Mouse (Mus musculus) hindbrain, embryonic 11.5 days (tissue): ENCODE data around the gene Gm21974. TPM values are rescaled to one million over a fixed set of nuclear protein-coding genes. Genes with fewer than 3 reads are reported as not detected.

Experiments used
- ATAC-seq: fragments of 200-750 bp; cut with Nextera tagmentation; 2 replicates; pipeline ENCODE4 v1.8.0; 2017; ENCODE audit warnings: mild to moderate bottlenecking, moderate TSS enrichment, moderate library complexity; ENCODE audit not compliant: low FRiP score
- DNase-seq: peaks from one replicate; pipeline ENCODE4 v3.0.0-alpha.2; 2015; ENCODE audit warnings: low spot score
- H3K27ac ChIP-seq: fragments of 300-500 bp; sonication (generic); 2 replicates; pipeline ENCODE4 v1.5.1; 2014; ENCODE audit warnings: mild to moderate bottlenecking, low read depth, low read length
- H3K27me3 ChIP-seq: fragments of 300-500 bp; sonication (generic); 2 replicates; pipeline ENCODE4 v1.6.1; 2014; ENCODE audit warnings: mild to moderate bottlenecking, low read length, moderate library complexity, mixed read lengths; ENCODE audit not compliant: control insufficient read depth, insufficient read depth
- H3K36me3 ChIP-seq: fragments of 300-500 bp; sonication (generic); 2 replicates; pipeline ENCODE4 v1.6.1; 2014; ENCODE audit warnings: mild to moderate bottlenecking, low read length, moderate library complexity, mixed read lengths; ENCODE audit not compliant: control insufficient read depth, insufficient read depth
- H3K4me1 ChIP-seq: fragments of 300-500 bp; sonication (generic); replicated peaks from 2 replicates; pipeline ENCODE4 v1.6.1; 2014; ENCODE audit warnings: low read length, mixed read lengths; ENCODE audit not compliant: control insufficient read depth, insufficient read depth
- H3K4me2 ChIP-seq: fragments of 300-500 bp; sonication (generic); replicated peaks from 2 replicates; pipeline ENCODE4 v1.6.1; 2014; ENCODE audit warnings: mild to moderate bottlenecking, low read depth, low read length
- H3K4me3 ChIP-seq: fragments of 300-500 bp; sonication (generic); 2 replicates; pipeline ENCODE4 v1.5.1; 2014; ENCODE audit warnings: low read depth, low read length
- H3K9ac ChIP-seq: fragments of 300-500 bp; sonication (generic); 2 replicates; pipeline ENCODE4 v1.6.1; 2014; ENCODE audit warnings: low read depth, low read length
- H3K9me3 ChIP-seq: fragments of 300-500 bp; sonication (generic); 2 replicates; pipeline ENCODE4 v1.6.1; 2016; ENCODE audit warnings: low read length; ENCODE audit not compliant: control insufficient read depth
- WGBS: fragments of 180-500 bp; shearing (Covaris S2); extraction: QIAGEN DNeasy Blood & Tissue Kit; methylation state at CpG from one replicate; pipeline ENCODE4 v1.1.7; 2014; 5-methylcytosine and 5-hydroxymethylcytosine counted together
- polyA plus RNA-seq: library from polyadenylated mRNA; unstranded; fragments of >200 nt; fragmentation: Nextera tagmentation; extraction: Ambion mirVana; gene quantifications from 2 replicates; pipeline ENCODE4 v1.2.1, GENCODE M21; 2014

Gm21974 gene
- polyA plus RNA-seq, 1 experiment from 2014 or later = not detected

GRCm38 (mm10) chr7:127931351-127932135 lies 36.3 kb upstream of the Gm21974 start:
- DNase-seq = peak; percentile 11
- H3K9ac ChIP-seq = no peak overlapping the region
- H3K4me3 ChIP-seq = no peak overlapping the region

DNA sequence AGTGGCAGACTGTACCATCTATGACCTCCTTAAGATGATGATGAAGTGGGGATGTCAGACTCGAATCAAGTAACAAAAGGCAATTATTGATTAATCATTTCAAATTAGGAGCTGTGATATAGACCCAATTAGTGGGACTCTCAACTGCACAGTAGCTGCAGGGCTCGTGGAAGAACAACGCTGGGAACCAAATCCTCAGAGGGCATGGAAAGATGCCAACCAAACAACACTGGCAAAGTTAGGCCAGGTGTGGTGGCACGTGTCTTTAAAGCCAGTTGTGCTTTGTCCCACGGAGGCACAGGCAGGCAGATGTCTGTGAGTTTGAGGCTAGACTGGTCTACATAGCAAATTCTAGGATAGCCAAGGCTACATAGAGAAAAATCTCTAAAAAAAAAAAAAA lies 35.4 kb upstream of the Gm21974 start:
- ATAC-seq = no peak
- WGBS = 86% methylated on average over 5 of the region's 5 CpGs
- Histone ChIP-seq H3K9me3 (no peaks in the 10 kb centered on the region), H3K4me2 (no peak overlapping the region), H3K9ac (no peak overlapping the region), H3K4me1 (no peaks in the 10 kb centered on the region; the same call in 1 of the 2 replicates), H3K4me3 (no peak overlapping the region), H3K27me3 (peaks cover 12% of the 10 kb centered on the region), H3K27ac (no peak overlapping the region), H3K36me3 (no peaks in the 10 kb centered on the region)
- DNase-seq = no peak

More at GRCm38 (mm10) chr7:127931351-127932135, 36.3 kb upstream of the Gm21974 start:
- peaks cover 12% of the 10 kb centered on the region for H3K27me3 ChIP-seq
- no peak for ATAC-seq
- no peak overlapping the region for H3K4me2 ChIP-seq
- WGBS = 30% methylated on average over 13 of the region's 13 CpGs
- no peaks in the 10 kb centered on the region for H3K9me3 ChIP-seq
- H3K4me1 ChIP-seq = peaks cover 4% of the 10 kb centered on the region; the same call in 1 of the 2 replicates
- H3K27ac ChIP-seq = no peak overlapping the region
- H3K36me3 ChIP-seq = no peaks in the 10 kb centered on the region

DNA sequence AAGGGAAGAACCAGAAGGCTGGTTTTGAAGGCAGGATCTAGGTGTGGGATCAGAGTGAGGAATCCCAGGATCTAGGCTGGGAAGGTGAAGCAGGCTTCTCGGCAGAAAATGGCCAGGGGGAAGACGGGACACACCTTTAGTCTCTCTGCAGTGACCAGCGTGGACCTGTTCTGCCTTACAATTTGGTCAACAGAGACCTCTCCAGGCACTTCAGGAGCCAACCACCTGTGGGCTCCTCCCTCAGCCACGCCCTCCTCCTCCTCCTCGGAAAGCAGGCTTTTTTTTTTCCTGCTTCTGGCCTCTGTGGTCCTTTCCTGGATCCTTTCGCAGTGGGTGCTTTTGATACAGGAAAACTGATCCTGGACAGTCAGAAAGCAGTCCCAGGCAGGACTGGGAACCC lies 34.7 kb upstream of the Gm21974 start, which contains the start of gene Prss8:
Gene Prss8 (minus strand): TSS at position 182 of the 400 bp plus-strand sequence.
- no peak within 1 kb of the TSS for H3K9ac ChIP-seq
- DNase-seq = no peak
- WGBS = 8% methylated on average over 6 of the region's 6 CpGs

GRCm38 (mm10) chr7:127928596-127928995 lies 33.3 kb upstream of the Gm21974 start:
- Histone ChIP-seq H3K4me3 (no peak overlapping the region), H3K27me3 (peaks cover 12% of the 10 kb centered on the region), H3K4me2 (no peak overlapping the region), H3K27ac (no peak overlapping the region), H3K9me3 (no peaks in the 10 kb centered on the region), H3K9ac (no peak overlapping the region), H3K4me1 (no peaks in the 10 kb centered on the region; the same call in 1 of the 2 replicates), H3K36me3 (no peaks in the 10 kb centered on the region)
- WGBS = 52% methylated on average over 5 of the region's 5 CpGs
- no peak for ATAC-seq
- no peak for DNase-seq

More for the DNA sequence above, 34.7 kb upstream of the Gm21974 start, which contains the start of gene Prss8:
- Histone ChIP-seq H3K9me3 (no peaks in the 10 kb centered on the region), H3K4me2 (no peak within 1 kb of the TSS), H3K27me3 (peaks cover 12% of the 10 kb centered on the region), H3K4me3 (peak within 1 kb of the TSS; percentile 14; the same call in 1 of the 2 replicates), H3K4me1 (no peaks in the 10 kb centered on the region; the same call in 1 of the 2 replicates), H3K36me3 (no peaks in the 10 kb centered on the region), H3K27ac (no peak within 1 kb of the TSS)
- no peak for ATAC-seq

- Histone ChIP-seq H3K9ac (no peak overlapping the region), H3K27ac (no peak overlapping the region), H3K4me2 (no peak overlapping the region), H3K4me3 (no peak overlapping the region), H3K27me3 (peaks cover 12% of the 10 kb centered on the region), H3K9me3 (no peaks in the 10 kb centered on the region), H3K36me3 (no peaks in the 10 kb centered on the region), H3K4me1 (no peaks in the 10 kb centered on the region; the same call in 1 of the 2 replicates)
- 80% methylated on average over 11 of the region's 11 CpGs for WGBS
- DNase-seq = no peak
- no peak for ATAC-seq
Observed at GRCm38 (mm10) chr7:127927726-127928125, 32.5 kb upstream of the Gm21974 start.

- no peaks in the 10 kb centered on the region; the same call in 1 of the 2 replicates for H3K4me1 ChIP-seq
- H3K27ac ChIP-seq = no peak overlapping the region
- no peaks in the 10 kb centered on the region for H3K36me3 ChIP-seq
- no peaks in the 10 kb centered on the region for H3K9me3 ChIP-seq
- DNase-seq = no peak
- H3K4me3 ChIP-seq = no peak overlapping the region
- WGBS = 89% methylated on average over 11 of the region's 11 CpGs
- no peak overlapping the region for H3K4me2 ChIP-seq
- peaks cover 12% of the 10 kb centered on the region for H3K27me3 ChIP-seq
- no peak for ATAC-seq
- H3K9ac ChIP-seq = no peak overlapping the region
Observed at GRCm38 (mm10) chr7:127926846-127927245, 31.6 kb upstream of the Gm21974 start.

DNA sequence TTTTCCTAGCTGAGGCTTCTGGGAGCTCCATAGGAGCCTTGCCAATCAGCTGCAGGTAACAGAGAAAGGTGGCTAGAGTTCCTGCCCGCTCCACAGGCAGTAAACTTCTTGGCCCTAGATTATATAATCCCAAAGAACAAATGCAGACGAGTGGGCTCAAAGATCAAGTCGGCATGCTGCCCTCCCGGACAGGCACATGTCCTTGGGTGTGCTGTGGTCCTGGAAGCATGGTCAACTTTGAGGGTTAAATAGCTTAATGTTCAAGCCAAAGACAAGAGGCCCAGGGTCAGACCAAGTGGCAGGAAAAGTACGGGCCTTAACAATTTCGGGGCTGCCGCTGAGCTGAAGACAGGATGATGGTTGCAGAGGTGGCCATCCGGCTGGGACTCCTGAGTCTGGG lies 30.8 kb upstream of the Gm21974 start:
- WGBS = 94% methylated on average over 8 of the region's 8 CpGs
- Histone ChIP-seq H3K4me1 (no peaks in the 10 kb centered on the region; the same call in 1 of the 2 replicates), H3K9me3 (no peaks in the 10 kb centered on the region), H3K27ac (no peak overlapping the region), H3K27me3 (peaks cover 12% of the 10 kb centered on the region), H3K36me3 (no peaks in the 10 kb centered on the region), H3K4me2 (no peak overlapping the region), H3K9ac (no peak overlapping the region), H3K4me3 (no peak overlapping the region)
- ATAC-seq (no peak), DNase-seq (no peak)

GRCm38 (mm10) chr7:127925252-127925651 lies 30.0 kb upstream of the Gm21974 start:
- Histone ChIP-seq H3K36me3 (no peaks in the 10 kb centered on the region), H3K27ac (no peak overlapping the region), H3K27me3 (peaks cover 11% of the 10 kb centered on the region), H3K9ac (no peak overlapping the region), H3K4me2 (no peak overlapping the region), H3K4me3 (no peak overlapping the region), H3K4me1 (no peaks in the 10 kb centered on the region; the same call in 1 of the 2 replicates), H3K9me3 (no peaks in the 10 kb centered on the region)
- 75% methylated on average over 5 of the region's 5 CpGs for WGBS
- ATAC-seq (no peak), DNase-seq (no peak)

GRCm38 (mm10) chr7:127923714-127924113 lies 28.5 kb upstream of the Gm21974 start:
- Histone ChIP-seq H3K4me2 (no peak overlapping the region), H3K36me3 (no peaks in the 10 kb centered on the region), H3K27ac (no peak overlapping the region), H3K4me1 (no peaks in the 10 kb centered on the region), H3K9me3 (no peaks in the 10 kb centered on the region), H3K9ac (no peak overlapping the region), H3K27me3 (peaks cover 3% of the 10 kb centered on the region), H3K4me3 (no peak overlapping the region)
- ATAC-seq (no peak), DNase-seq (no peak)
- 91% methylated on average over 5 of the region's 5 CpGs for WGBS
